Mouse (Mus musculus): ENCODE results near the gene Fam53b. TPM values are rescaled to one million over a fixed set of nuclear protein-coding genes. Genes with fewer than 3 reads are reported as not detected.

Fam53b gene
- polyA plus RNA-seq (2012; rRNA removed) = 48.8 and 56.4 TPM in 2 replicates

GRCm38 (mm10) chr7:132813416-132814088 lies at the start of gene Fam53b:
Gene Fam53b (minus strand): TSS chr7:132813886.

DNA sequence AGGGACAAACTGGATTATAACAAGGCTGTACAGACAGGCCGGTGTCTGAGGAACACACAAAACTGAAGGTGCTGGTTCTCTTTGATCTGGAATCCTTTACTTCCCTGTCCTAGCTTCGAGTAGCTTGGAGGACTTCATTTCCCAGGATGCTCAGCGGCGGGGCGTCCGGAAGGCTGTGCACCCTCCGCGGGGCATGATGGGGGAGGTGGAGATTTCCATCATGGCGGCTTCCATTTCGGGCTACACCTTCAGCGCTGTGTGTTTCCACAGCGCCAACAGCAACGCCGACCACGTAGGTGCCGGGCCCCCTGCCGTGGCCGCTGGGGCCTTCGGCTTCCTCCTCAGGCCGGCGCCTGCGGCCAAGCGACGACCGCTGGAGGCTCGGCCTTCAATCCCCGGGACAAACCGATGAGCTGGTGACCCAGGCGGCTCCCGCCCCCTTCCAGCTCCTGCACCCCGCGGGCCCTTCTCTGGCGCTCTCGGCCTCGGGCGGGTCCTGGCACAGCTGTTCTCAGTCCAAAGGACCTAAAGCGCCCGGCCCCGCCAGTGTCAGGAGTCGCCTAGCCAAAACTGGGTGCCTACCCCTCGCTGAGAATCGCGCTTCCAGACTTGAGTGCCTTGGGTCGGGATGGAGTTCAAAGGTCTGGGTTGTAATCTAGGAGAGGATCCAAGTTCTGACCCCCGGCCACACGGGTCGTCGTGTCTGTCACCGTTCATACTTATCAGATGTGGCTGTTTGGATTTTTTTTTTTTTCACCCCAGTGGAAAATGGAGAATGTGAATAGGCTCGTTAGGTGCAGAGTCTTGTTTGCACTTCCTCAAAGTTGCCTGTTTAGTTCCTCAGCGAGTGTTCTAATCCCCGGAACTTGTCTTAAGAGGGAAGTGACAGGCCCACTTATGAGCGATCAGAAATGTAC lies 45.6 kb upstream of the Fam53b start, which contains the start of gene Abraxas2:
Gene Abraxas2 (plus strand): TSS at position 184 of the 917 bp plus-strand sequence.

DNA sequence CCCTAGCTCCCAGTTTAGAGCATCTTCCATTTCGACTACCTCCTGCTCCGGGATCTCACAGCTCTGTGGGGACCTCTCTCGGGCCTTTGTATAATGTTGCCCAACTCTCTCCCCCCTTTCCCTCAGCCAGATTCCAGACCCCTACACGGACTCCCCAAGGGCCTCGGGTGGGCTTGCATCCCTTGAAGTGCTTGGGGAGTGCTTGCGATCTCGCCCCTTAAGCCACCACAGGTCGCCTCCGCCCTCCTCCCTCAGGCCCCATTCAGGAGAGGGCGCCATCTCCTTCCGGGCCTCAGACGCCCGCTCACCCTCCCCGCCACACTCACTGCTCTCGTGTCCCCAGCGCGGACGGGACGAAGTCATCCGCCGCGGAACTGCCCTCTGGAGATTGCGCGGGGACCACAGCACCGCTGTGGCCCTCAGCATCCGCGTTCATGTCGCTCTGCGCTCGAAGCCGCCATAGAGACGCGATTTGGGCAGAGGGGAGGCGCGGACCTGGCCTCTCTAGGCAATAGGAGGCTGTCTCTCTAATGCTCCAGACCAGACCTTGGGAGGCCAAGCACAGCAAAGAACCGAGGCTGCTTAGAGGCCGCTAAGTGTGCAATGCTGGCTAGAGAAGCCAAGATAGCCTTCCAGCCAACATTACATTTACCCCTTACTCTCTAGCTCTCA lies 38.6 kb upstream of the Fam53b start, which contains the start of gene Eef1akmt2:
Gene Eef1akmt2 (minus strand): TSS at position 501 of the 672 bp plus-strand sequence.

Other genes with a start within 250 kb of the Fam53b start
- gene Oat, start 237.5 kb downstream of the Fam53b start, polyA plus RNA-seq (2012; rRNA removed) = 97.0 and 137 TPM in 2 replicates
- not detected in 2 replicates for gene Nkx1-2, start 214.2 kb downstream of the Fam53b start, polyA plus RNA-seq (2012; rRNA removed)
- gene Lhpp, start 203.2 kb downstream of the Fam53b start, polyA plus RNA-seq (2012; rRNA removed) = 34.3 and 42.8 TPM in 2 replicates
- 4.1 and 6.2 TPM in 2 replicates for gene Eef1akmt2, start 38.8 kb upstream of the Fam53b start, polyA plus RNA-seq (2012; rRNA removed)
- 6.7 and 8.3 TPM in 2 replicates for gene Abraxas2, start 45.3 kb upstream of the Fam53b start, polyA plus RNA-seq (2012; rRNA removed)
- gene Zranb1, start 117.3 kb upstream of the Fam53b start, polyA plus RNA-seq (2012; rRNA removed) = 7.1 and 8.0 TPM in 2 replicates

Data from ovary, adult 2 months (tissue).